Mouse (Mus musculus) A20 (cell line): ENCODE data around the gene Srpk1.

Source experiments
- DNase-seq: peaks from one replicate; pipeline ENCODE4 v3.0.0-alpha.2; 2011; ENCODE audit warnings: low read depth, low spot score

The Srpk1 gene

GRCm38 (mm10) chr17:28622300-28622759, at the start of gene Srpk1:
Srpk1 (minus strand) TSS chr17:28622709.
- peak; percentile 93 for DNase-seq

DNA sequence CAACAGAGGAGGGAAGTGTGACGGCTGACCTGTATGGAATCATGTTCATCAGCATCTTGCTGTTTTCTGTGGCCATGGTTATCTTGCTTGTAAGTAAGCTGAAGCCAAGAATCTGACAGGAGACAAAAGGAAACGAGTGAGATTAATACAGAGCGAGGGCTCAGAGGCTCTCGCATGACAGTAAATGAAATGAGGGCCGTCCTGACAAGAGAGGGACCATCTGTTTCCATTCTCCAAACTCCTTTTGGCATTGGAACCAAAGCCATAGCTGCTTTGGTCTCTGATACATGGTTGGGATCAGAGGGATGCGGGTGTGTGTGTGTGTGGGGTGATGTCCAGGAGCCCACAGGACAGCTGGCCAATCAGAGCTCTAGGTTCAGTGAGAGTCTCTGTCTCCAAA, 37.1 kb upstream of the Srpk1 start:
- DNase-seq, result no peak

GRCm38 (mm10) chr17:28657936-28658335, 35.4 kb upstream of the Srpk1 start:
- peak; percentile 14 for DNase-seq

GRCm38 (mm10) chr17:28650268-28650667, 27.8 kb upstream of the Srpk1 start:
- no peak for DNase-seq

DNA sequence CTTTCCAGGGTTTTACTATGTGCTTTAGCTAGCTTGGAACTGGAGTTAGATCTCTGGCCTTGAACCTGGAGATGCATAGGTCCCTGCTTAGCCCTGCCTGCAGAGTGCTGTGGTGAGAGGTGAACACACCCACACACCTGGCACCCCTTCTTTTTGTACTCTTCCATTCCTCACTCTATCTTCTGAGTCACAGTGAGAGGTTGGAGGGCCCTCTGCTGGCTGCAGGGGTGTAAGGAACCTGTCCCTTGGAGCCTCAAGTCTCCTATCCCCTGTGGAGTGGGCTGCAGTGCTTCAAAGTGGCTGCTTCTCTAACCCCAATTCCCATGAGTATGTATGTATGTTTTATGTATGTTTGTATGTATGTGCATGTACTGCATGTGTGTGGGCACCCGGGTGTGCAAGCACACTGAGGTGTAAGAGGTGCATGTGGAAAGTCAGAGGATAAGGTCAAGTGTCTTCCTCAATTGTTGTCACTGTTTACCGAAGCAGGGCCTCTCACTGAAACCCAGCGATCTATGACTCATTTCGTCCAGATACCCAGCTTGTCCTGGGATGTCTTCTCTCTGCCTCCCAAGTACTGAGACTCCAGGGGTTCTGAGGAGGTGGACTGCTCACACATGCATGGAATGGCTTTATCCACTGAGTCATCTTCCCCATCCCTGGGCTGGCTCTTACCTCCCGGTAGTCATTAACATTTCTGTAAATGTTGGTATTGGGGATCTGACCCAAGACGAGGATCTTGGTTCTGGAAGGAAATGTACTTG, 26.3 kb upstream of the Srpk1 start:
- peak; percentile 54 for DNase-seq

DNA sequence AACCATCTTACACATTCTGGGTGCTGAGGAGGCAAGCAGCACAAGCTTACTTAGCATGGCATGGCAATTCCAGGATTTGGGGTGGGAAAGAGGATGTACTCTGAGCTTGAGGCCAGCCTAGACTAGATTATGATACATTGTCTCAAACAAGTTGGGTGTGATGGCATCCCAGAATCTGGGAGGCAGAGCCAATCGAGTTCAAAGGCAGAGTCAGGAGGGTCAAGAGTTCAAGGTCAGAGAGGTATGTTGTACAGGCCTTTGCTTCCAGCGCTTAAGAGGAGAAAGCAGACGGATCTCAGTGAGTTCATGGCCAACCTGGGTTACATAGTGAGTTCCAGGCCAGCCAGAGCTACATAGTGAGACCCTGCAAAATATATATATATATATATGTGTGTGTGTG, 23.7 kb upstream of the Srpk1 start:
- DNase-seq, result no peak

DNA sequence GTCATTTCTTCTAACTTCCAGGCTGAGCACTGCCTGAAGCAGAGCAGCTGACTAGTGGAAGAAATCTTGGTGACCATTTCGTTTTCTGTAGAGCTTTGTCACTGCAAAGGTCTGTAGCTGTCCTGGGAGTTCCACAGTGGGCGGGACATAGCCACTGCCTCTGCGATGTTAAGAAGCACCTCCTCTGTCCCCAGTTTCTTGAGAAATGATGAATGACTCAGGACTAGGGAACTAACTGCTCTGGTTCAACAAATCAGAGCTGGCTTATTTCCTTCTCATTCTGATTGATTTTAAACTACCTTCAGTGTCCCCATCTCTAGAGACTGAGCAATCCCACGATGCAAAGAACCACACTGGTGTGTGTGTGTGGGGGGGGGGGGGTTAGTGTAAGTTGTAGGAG, 21.6 kb upstream of the Srpk1 start:
- DNase-seq, result no peak

DNA sequence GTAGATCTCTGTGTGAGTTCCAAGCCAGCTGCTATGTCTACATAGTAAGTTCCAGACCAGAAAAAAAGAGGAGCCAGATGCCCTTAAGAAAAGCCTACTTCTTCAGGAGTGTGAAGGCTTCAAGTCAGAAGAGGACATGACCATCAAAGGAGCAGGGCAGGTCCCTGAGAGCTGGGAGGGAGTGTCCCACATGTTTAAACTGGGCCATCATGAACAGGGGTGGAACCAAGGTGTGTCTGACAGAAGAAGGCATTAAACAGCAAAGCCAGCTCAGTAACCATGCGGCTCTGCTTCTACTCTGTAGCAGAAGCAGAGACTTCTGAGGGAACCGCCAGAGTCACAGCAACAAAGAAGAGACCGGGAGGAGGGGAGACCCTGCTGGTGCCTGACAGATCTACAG, 21.2 kb upstream of the Srpk1 start:
- no peak for DNase-seq

- DNase-seq, result peak; percentile 24
Observed at GRCm38 (mm10) chr17:28640113-28640512, 17.6 kb upstream of the Srpk1 start.

DNA sequence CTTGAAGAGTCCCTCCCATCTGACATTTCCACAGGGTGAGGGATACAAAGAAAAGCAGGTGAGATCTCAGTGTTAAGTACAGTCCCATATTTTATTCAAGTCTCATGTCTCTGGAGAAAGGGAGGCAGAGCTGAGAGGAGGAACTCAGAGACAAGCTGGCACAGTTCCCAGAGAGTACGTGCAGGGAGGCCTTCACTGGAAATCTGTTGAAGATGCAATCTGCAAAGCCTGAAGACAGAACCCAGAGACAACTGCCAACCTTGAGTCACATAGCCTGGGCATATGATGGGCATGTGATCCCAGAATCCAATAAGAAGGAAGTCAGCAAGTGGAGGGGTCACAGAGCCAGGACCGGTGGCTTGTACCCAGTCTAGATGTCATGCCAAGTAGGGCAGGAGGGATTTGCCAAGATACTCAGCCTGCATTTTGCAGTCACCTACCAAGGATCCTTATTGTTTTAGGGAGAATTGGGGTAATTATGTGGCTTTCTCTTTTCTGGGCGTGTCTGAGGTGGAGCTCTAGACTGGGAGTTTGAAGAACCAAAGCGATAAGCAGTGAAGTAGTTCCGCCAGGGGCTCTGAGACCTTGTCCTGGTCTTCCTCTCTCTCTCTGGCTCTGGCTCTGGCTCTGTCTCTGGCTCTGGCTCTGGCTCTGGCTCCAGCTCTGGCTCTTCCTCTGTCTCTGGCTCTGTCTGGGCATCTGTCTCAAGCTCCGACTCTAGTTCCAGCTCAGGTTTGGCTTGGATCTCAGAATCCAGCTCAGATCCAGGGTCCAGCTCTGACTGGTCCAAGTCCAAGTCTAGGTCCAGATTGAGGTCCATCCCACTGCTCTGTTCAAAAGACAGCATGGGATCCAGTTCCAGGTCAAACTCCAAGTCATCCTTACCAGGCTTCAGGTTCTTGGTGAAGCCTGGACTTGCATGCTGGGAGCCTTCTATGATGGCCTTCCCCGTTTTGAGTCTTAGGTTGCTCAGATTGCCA, 15.5 kb upstream of the Srpk1 start:
- DNase-seq, result no peak

GRCm38 (mm10) chr17:28635842-28636241, 13.3 kb upstream of the Srpk1 start:
- no peak for DNase-seq

DNA sequence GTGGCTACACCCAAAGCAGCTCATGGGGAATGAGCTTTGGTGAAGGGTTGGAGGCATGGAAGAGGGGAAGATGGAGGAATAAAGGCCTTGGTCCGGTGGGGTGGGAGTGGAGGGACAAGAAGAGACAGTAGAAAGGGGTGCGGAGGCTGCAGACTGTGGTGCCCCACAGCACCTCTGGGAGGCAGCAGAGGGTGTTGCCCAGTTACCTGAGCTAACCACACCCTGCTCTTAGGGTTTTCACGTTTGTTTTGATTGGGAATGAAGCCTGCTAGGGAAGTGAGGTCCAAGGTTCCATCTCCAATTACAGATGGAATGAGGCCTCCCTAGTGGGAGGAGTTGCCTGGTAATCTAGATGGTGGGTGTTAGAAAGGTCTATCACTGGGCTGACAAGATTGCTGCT, 6.6 kb upstream of the Srpk1 start:
- no peak for DNase-seq

DNA sequence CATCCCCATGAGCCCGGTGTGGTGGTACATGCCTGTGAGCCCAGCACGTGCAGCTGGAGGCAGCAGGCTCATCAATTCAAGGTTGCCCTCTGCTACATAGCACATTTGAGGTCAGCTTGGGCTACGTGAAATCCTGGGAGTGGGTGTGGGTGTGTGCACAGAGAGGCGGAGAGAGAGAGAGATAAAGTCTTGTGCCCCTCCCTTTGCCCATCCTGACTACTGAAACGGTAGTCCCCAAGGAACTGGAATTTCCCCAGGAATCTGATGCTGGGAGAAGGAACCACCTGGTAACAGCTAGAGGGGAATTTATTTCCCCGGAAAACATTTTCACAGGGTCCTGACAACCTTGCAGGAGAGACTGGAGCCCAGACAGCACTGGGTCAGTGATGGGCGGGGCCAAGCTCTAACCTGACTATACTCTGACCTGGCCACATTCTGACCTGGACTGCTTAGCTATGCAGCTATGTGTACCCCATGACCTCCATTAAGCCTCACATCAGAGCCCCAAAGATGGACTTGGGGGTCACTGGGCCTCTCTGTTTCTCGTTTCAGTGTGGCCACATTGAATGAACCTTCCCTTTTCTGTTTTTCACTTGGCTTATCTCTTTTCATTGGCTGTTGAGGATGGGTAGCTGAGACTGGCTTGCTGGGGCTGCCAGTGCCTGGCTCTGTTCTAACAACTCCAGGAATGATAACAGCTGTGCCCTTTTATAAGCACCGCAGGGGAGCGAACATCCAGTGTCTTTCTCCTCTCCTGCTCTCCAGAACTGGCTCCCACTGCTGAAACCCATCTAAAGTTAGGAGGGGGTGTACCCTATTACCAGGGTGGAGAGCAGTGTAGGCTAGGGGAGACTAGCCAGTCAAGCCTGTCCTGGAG, 6.0 kb upstream of the Srpk1 start:
- no peak for DNase-seq

DNA sequence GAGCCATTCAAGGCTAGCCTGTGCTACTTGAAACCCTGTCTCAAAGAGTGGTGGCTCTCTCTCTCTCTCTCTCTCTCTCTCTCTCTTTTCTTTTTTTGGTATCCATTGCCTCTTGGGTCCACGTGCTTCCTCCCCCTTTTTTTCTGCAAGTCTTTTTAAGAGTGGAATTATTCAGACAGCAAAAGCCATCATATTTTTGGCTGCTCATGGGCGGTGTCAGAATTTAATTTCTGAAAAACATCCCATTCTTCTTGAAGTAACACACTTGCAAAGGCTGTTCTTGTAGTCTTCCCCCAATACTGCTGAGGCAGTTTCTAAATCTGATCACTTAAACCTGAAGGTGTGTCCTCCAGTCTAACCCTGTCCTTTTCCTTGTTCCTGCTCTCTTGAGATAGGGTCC, 4.4 kb upstream of the Srpk1 start:
- DNase-seq, result no peak

- peak; percentile 25 for DNase-seq
Observed at GRCm38 (mm10) chr17:28625327-28625726, 2.8 kb upstream of the Srpk1 start.

DNA sequence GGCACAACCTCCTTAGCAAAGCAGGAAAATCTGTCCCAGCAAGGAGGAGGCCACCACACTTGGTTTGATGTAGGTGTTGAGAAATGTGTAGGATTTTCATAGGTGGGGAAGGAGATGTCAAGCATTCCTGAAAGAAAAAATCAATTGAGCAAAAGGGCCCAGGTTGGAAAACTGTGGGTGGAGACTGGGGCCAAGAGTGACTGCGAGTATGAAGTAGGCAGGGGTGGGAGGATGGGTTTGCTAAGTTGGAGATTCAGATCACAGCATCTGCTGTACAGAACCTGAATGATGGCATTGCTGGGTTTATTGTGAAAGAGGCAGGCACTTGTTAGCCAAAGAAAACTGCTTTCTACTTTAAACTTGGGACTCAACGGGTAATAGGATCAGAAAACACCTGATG, 2.3 kb upstream of the Srpk1 start:
- DNase-seq, result no peak

DNA sequence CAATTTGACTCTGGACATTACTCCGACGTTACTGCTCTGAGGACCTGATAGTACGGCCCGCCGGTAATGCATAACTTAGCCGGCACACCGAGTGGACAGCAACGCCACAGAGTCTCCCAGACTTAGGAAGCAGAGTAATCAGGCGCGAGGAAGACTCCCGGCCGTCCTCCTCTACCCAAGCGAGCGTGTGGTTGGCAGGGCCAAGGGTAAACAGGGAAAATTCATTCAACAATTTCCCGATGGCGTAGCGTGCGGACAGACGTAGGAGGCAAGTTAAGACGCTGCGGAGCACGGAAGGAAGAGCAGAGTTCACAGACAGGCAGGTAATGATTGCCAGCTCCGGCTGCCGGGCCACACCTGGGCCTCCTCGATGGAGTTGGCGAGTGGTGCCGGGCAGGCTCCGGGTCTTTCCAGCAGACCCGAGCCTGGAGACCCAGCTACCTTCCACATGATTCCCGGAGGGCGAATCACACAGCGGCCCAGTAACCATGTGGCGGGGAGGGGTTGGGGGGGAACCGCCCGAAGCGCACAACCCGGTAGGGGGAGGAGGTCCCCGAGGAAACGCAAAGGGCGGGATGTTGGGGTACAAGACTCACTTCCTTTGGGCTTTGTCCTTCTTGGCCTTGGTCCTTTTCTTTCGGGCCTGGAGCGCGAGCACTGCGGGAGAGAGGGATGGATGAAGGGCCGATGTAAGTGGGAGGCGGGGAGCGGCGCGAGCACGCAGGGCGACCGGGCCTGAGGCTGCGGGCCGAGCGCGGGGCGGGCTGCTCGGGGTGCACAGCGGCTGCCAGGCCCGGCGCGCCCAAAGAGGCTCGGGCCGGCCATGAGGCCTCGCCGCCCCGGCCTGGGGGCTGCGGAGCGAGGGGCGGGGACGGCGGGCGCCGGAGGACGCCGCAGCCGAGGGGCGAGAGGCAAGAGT, 869 bp downstream of the Srpk1 start:
- DNase-seq, result peak; percentile 67

DNA sequence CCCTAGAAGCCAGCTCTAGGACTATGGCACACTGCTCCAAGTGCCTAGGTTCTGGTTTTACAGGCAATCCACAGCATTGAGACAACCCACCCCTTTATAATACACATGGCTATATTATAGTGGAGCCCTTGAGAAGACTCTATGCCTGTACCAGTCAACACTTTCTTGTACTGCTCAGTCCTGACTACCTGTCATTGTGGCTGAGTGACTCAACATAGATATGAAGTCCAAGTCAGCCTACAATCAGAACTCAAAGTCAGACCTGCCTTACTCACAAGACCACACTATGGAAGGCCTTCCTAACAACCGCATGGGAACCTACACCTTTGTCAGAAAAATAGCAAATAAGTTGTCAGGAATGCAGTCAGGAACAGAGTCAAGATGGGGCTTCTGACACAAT, 3.7 kb downstream of the Srpk1 start:
- no peak for DNase-seq

GRCm38 (mm10) chr17:28618124-28618523, 4.4 kb downstream of the Srpk1 start:
- DNase-seq, result no peak

DNA sequence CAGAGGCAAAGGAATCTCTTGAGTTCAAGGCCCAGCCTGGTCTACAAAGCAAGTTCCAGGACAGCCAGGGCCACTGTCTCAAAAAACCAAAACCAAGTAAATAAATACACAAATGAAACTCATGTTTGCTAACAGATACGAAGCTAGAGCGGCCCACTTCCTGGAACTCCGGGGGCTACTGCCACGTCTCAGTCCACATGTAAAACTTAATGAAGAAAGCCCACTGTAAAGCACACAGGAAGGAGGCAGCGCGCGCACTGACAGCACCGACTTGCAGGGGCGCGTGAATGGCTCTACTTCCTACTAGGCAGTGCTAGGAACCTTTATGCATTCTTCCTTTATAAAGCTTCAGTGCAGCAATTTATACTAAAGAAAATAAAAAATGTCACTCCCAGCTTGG, 4.9 kb downstream of the Srpk1 start:
- no peak for DNase-seq

- no peak for DNase-seq
Observed at GRCm38 (mm10) chr17:28615332-28615731, 7.2 kb downstream of the Srpk1 start.
